Mouse (Mus musculus): ENCODE results near the gene Rap1gap2. TPM values are rescaled to one million over a fixed set of nuclear protein-coding genes. Genes with fewer than 3 reads are reported as not detected.

Gene Rap1gap2
- polyA plus RNA-seq, 1 experiment, result 4.7 TPM

DNA sequence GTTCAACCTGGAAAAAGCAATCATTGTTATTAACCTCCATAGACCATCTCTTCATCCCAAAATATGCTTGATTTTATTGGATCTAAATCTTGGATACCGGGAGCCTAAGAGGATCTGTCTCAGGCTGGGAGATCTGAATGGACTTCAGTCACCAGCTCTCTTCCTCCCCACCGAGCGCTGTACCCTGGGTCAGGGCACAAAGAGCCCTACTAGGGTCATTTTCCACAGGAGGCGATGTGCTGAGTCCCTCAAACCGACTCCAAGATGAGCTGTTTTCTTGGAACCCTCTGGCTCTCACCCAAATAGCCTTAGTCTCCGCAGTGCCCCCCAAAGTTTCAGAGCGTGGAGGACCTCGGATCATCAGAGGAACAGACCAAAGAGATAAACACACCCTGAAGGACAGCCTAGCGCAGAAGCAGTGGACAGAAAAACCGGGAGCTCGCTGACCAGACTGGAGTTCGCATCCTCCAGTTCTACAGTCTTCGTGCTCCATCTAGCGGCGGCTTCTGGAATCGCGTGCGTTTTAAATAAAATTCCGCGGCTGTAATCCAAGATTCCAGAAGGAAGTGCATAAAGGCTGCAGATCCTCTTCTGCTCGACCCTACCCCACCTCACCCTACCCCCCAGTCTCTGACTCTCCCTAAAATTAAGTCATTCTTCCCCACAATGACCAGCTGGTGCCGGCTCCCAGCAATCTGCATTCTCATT is 239.2 kb downstream of the Rap1gap2 start:
- no peak for TF ChIP-seq GATA1 (IDR thresholded peaks at IDR 0.05; ENCODE audit: low read length)

DNA sequence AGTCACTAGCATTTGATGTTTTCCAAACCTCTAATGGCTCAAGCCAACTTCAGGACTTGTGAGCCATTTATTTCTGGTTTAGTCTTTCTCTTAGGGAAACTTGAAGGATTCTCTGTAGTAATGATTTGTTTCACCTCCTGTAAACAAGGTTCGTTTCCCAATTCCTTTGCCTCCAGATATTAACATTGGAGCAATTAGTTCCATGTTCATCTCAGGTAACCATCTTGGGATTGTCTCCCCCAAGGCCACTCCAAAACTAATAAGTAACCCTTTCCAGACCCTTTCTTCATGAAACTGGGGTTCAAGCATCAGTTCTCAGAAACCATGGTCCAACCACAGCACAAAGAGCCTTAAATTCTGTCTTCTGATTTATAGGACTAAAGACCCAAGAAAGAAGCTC is 248.9 kb downstream of the Rap1gap2 start, which contains the start of gene Olfr412:
TSS of gene Olfr412 (plus strand) at position 301 of the 400 bp plus-strand sequence.
- no peak for TF ChIP-seq GATA1 (IDR thresholded peaks at IDR 0.05; ENCODE audit: low read length)

DNA sequence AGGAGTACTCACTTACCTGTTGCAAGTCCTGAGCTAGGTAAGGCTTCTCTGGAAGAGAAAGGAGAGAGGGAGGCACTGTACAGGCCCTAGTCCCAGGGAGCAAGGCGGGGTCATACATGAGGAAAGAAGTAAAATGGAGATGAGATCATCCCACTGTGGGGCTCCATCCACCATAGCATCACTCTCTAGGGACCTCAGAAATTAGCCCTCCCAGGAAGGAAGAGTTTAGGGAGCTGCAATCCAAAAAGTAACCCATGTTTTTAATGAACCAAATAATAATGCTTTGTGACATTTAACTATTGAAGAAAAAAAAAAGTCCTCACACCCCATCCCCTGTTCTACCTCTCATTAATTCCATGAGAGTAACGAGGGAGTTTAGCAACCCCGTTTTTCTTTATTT is 258.2 kb downstream of the Rap1gap2 start, which contains the start of gene Olfr411:
TSS of gene Olfr411 (minus strand) at position 101 of the 400 bp plus-strand sequence.
- TF ChIP-seq GATA1 (IDR thresholded peaks at IDR 0.05; ENCODE audit: low read length), result no peak

DNA sequence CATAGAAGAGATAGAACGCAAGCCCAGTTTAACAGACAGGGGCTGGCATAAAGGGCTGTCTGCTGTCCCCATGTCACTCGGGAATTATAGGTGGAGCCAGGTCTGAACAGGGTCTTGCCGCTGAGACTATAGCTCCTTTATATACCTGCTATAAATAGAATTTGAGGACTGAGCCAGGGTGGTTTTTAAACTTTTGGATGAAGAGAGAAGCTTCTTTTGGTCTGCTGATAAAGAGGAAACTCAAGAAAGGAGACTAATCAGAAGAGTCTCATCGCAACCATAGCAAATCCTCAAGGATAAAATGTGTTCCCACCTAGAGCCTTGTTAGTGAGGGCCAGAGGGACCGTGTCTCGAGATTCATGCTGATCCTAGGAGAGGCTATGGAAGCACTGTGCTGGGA is 272.8 kb downstream of the Rap1gap2 start, which contains the start of gene Olfr410:
TSS of gene Olfr410 (minus strand) at position 101 of the 400 bp plus-strand sequence.
- no peak for TF ChIP-seq GATA1 (IDR thresholded peaks at IDR 0.05; ENCODE audit: low read length)

Other genes starting within 250 kb of the Rap1gap2 start
- gene Olfr412, start 248.8 kb downstream of the Rap1gap2 start, polyA plus RNA-seq (2012), result not detected in 2 replicates
- not detected in 2 replicates for gene Ccdc92b, start 8.7 kb upstream of the Rap1gap2 start, polyA plus RNA-seq (2012)
- 77.2 and 82.6 TPM in 2 replicates for gene Cluh, start 38.6 kb upstream of the Rap1gap2 start, polyA plus RNA-seq (2012)
- 9.6 and 12.7 TPM in 2 replicates for gene Pafah1b1, start 113.8 kb upstream of the Rap1gap2 start, polyA plus RNA-seq (2012)
- gene Mettl16, start 159.9 kb upstream of the Rap1gap2 start, polyA plus RNA-seq (2012), result 24.8 and 34.6 TPM in 2 replicates
- 132 and 166 TPM in 2 replicates for gene Mnt, start 220.0 kb upstream of the Rap1gap2 start, polyA plus RNA-seq (2012)